Mouse (Mus musculus) gastrocnemius, adult 18-20 months (tissue): ENCODE data around the gene Olfr228. TPM values are rescaled to one million over a fixed set of nuclear protein-coding genes. Genes with fewer than 3 reads are reported as not detected.
"Not testable (repeated sequence)": the region's sequence is repeated elsewhere in the genome, so short reads cannot be mapped to it uniquely, and the experiment has no call there.

Source experiments
- DNase-seq: peaks from one replicate; pipeline ENCODE4 v3.0.0; 2021; ENCODE audit warnings: low spot score
- long read RNA-seq, 2 experiments: library from polyadenylated mRNA; stranded (forward); transcript quantifications; one replicate each; pipeline ENCODE4 v2.0.0; 2021
- total RNA-seq, 2 experiments: library from RNA; stranded (reverse); gene quantifications; 2 replicates each; pipeline ENCODE4 v1.2.3; 2021

The Olfr228 gene
- total RNA-seq: not detected
- long read RNA-seq, experiment 1: 0 reads
- long read RNA-seq, experiment 2: 0 reads

- no peak for DNase-seq
Measured at GRCm38 (mm10) chr2:86487286-86487685, at the start of gene Olfr228. Gene Olfr228, minus strand, starts transcription at chr2:86487386.

- no peak for DNase-seq
Measured at GRCm38 (mm10) chr2:86530991-86531390, 43.8 kb upstream of the Olfr228 start.

- DNase-seq: no peak
Measured at GRCm38 (mm10) chr2:86508161-86508560, 21.0 kb upstream of the Olfr228 start, which contains the start of gene Olfr1076. Gene Olfr1076, plus strand, starts transcription at chr2:86508461.

GRCm38 (mm10) chr2:86464442-86465109 is 22.6 kb downstream of the Olfr228 start:
- DNase-seq: no peak

GRCm38 (mm10) chr2:86460434-86460833 is 26.8 kb downstream of the Olfr228 start:
- DNase-seq: no peak

- no peak for DNase-seq
Measured at GRCm38 (mm10) chr2:86456169-86456568, 31.0 kb downstream of the Olfr228 start, which contains the start of gene Olfr1066. Gene Olfr1066, minus strand, starts transcription at chr2:86456269.

- DNase-seq: not testable (repeated sequence)
Measured at GRCm38 (mm10) chr2:86450491-86450890, 36.7 kb downstream of the Olfr228 start, which contains the start of gene Olfr1065. Gene Olfr1065, minus strand, starts transcription at chr2:86450591.

GRCm38 (mm10) chr2:86442101-86442500 is 45.1 kb downstream of the Olfr228 start:
- DNase-seq: not testable (repeated sequence)

Other genes with a start within 250 kb of the Olfr228 start
- gene Olfr1048, start 247.1 kb downstream of the Olfr228 start, total RNA-seq: not detected
- gene Olfr1049, start 229.1 kb downstream of the Olfr228 start, total RNA-seq: not detected
- gene Olfr1051, start 208.3 kb downstream of the Olfr228 start, total RNA-seq: not detected
- gene Olfr1052, start 194.9 kb downstream of the Olfr228 start, total RNA-seq: not detected
- gene Olfr1053, start 172.1 kb downstream of the Olfr228 start, total RNA-seq: not detected
- gene Olfr1054, start 152.0 kb downstream of the Olfr228 start, total RNA-seq: not detected
- gene Olfr1055, start 137.1 kb downstream of the Olfr228 start, total RNA-seq: not detected
- not detected for gene Olfr1056, start 124.9 kb downstream of the Olfr228 start, total RNA-seq
- not detected for gene Olfr1057, start 109.0 kb downstream of the Olfr228 start, total RNA-seq
- gene Olfr1058, start 98.8 kb downstream of the Olfr228 start, total RNA-seq: not detected
- not detected for gene Olfr1061, start 73.3 kb downstream of the Olfr228 start, total RNA-seq
- not detected for gene Olfr1062, start 60.6 kb downstream of the Olfr228 start, total RNA-seq
- gene Olfr1065, start 36.8 kb downstream of the Olfr228 start, total RNA-seq: not detected
- gene Olfr1066, start 31.1 kb downstream of the Olfr228 start, total RNA-seq: not detected
- not detected for gene Olfr1076, start 21.1 kb upstream of the Olfr228 start, total RNA-seq
- not detected for gene Olfr1079, start 55.1 kb upstream of the Olfr228 start, total RNA-seq
- gene Olfr1080, start 70.8 kb upstream of the Olfr228 start, total RNA-seq: not detected
- gene Olfr1082, start 111.6 kb upstream of the Olfr228 start, total RNA-seq: not detected
- not detected for gene Olfr1084, start 152.3 kb upstream of the Olfr228 start, total RNA-seq
- gene Olfr1085, start 174.6 kb upstream of the Olfr228 start, total RNA-seq: not detected
- gene Olfr1086, start 192.7 kb upstream of the Olfr228 start, total RNA-seq: not detected
- not detected for gene Olfr1087, start 211.0 kb upstream of the Olfr228 start, total RNA-seq
- gene Olfr1089, start 246.3 kb upstream of the Olfr228 start, total RNA-seq: not detected